ENCODE assay signal across 8 mouse cellular contexts in genomic region chr9:111118891-111119441, GRCm38 (mm10). TPM values are rescaled to one million over a fixed set of nuclear protein-coding genes. Genes with fewer than 3 reads are reported as not detected.
DNase-seq lines count a peak whose midpoint lies in the region; ATAC-seq and TF ChIP-seq lines count a peak whose summit lies in the region.

No protein-coding gene starts in this region.

- no peak for ATAC-seq in embryonic facial prominence, embryonic 11.5 days (replicated peaks; ENCODE audit: insufficient number of reproducible peaks, low FRiP score, low TSS enrichment, low read depth)
- ATAC-seq in heart, postnatal 0 days (ENCODE audit: insufficient read depth, low read depth), result peak; percentile 10; the same call in 1 of the 2 replicates
- ATAC-seq in limb, embryonic 11.5 days (ENCODE audit: insufficient number of reproducible peaks, low FRiP score, low TSS enrichment, low read depth), result no peak
- no peak for ATAC-seq in midbrain, embryonic 13.5 days

- H3K27me3 ChIP-seq in embryonic facial prominence, embryonic 11.5 days (ENCODE audit: control insufficient read depth, insufficient read depth, low read length), result no peaks in the 10 kb centered on the region
- H3K27me3 ChIP-seq in heart, postnatal 0 days (ENCODE audit: control insufficient read depth, insufficient read depth, low read length), result no peaks in the 10 kb centered on the region
- no peaks in the 10 kb centered on the region for H3K27me3 ChIP-seq in limb, embryonic 11.5 days (ENCODE audit: control insufficient read depth, insufficient read depth, low read length)
- H3K27me3 ChIP-seq in midbrain, embryonic 13.5 days, result no peaks in the 10 kb centered on the region

- H3K4me1 ChIP-seq in embryonic facial prominence, embryonic 11.5 days (ENCODE audit: control insufficient read depth, insufficient read depth, low read length), result no peaks in the 10 kb centered on the region
- peaks cover 50% of the 10 kb centered on the region for H3K4me1 ChIP-seq in heart, postnatal 0 days (ENCODE audit: control insufficient read depth, insufficient read depth)
- H3K4me1 ChIP-seq in limb, embryonic 11.5 days (ENCODE audit: control insufficient read depth, insufficient read depth, low read length), result no peaks in the 10 kb centered on the region
- H3K4me1 ChIP-seq in midbrain, embryonic 13.5 days (replicated peaks), result peaks cover 25% of the 10 kb centered on the region

- no peak for TF ChIP-seq CTCF in heart, postnatal 0 days (IDR thresholded peaks at IDR 0.05; ENCODE audit: low read depth)

- peak overlapping the region; percentile 94 for H3K4me3 ChIP-seq in embryonic facial prominence, embryonic 11.5 days (ENCODE audit: low read depth, low read length)
- peak overlapping the region; percentile 80 for H3K4me3 ChIP-seq in heart, postnatal 0 days (ENCODE audit: low read depth, low read length)
- peak overlapping the region; percentile 94 for H3K4me3 ChIP-seq in limb, embryonic 11.5 days (ENCODE audit: low read depth, low read length)
- peak overlapping the region; percentile 90 for H3K4me3 ChIP-seq in midbrain, embryonic 13.5 days (replicated peaks)

- peak; percentile 5 to 20 for DNase-seq in right cerebral cortex, adult 2 months (ENCODE audit: low spot score in 2 of 2)
- DNase-seq in right cerebral cortex, postnatal 4 days, result no peak
- peak; percentile 57 for DNase-seq in embryonic facial prominence, embryonic 11.5 days (ENCODE audit: low spot score)
- DNase-seq in heart, postnatal 0 days (ENCODE audit: low spot score), result peak; percentile 68
- no peak for DNase-seq in limb, embryonic 11.5 days (ENCODE audit: low spot score)
- DNase-seq in layer of hippocampus, adult 9-11 months, result no peak
- no peak for DNase-seq in right cerebral cortex, postnatal 10 days (ENCODE audit: low spot score in 2 of 2)

- H3K9ac ChIP-seq in embryonic facial prominence, embryonic 11.5 days (replicated peaks; ENCODE audit: low read length), result peak overlapping the region; percentile 86
- peak overlapping the region; percentile 92 for H3K9ac ChIP-seq in heart, postnatal 0 days (replicated peaks; ENCODE audit: low read depth, low read length)
- peak overlapping the region; percentile 82 for H3K9ac ChIP-seq in limb, embryonic 11.5 days (ENCODE audit: low read length)
- peak overlapping the region; percentile 87 for H3K9ac ChIP-seq in midbrain, embryonic 13.5 days (replicated peaks)

- H3K9me3 ChIP-seq in embryonic facial prominence, embryonic 11.5 days (replicated peaks; ENCODE audit: control insufficient read depth, low read length), result no peaks in the 10 kb centered on the region
- H3K9me3 ChIP-seq in heart, postnatal 0 days (replicated peaks; ENCODE audit: control insufficient read depth, low read length), result no peaks in the 10 kb centered on the region
- no peaks in the 10 kb centered on the region for H3K9me3 ChIP-seq in limb, embryonic 11.5 days (ENCODE audit: control insufficient read depth, low read length)
- no peaks in the 10 kb centered on the region for H3K9me3 ChIP-seq in midbrain, embryonic 13.5 days

- no peak overlapping the region for H3K27ac ChIP-seq in embryonic facial prominence, embryonic 11.5 days (replicated peaks; ENCODE audit: low read depth, low read length)
- peak overlapping the region; percentile 95 for H3K27ac ChIP-seq in heart, postnatal 0 days (ENCODE audit: low read depth)
- H3K27ac ChIP-seq in limb, embryonic 11.5 days (replicated peaks; ENCODE audit: low read depth, low read length), result no peak overlapping the region
- no peak overlapping the region; the same call in 1 of the 2 replicates for H3K27ac ChIP-seq in midbrain, embryonic 13.5 days

- WGBS in embryonic facial prominence, embryonic 11.5 days, result 13% methylated on average over 17 of the region's 17 CpGs
- WGBS in heart, postnatal 0 days, result 1% methylated on average over 17 of the region's 17 CpGs
- 16% methylated on average over 17 of the region's 17 CpGs for WGBS in limb, embryonic 11.5 days
- WGBS in midbrain, embryonic 13.5 days, result 19% methylated on average over 17 of the region's 17 CpGs

- H3K36me3 ChIP-seq in embryonic facial prominence, embryonic 11.5 days (replicated peaks; ENCODE audit: control insufficient read depth, insufficient read depth, low read depth, low read length), result no peaks in the 10 kb centered on the region
- no peaks in the 10 kb centered on the region for H3K36me3 ChIP-seq in heart, postnatal 0 days (replicated peaks; ENCODE audit: control insufficient read depth, insufficient read depth, low read length)
- H3K36me3 ChIP-seq in limb, embryonic 11.5 days (ENCODE audit: control insufficient read depth, insufficient read depth, low read length), result no peaks in the 10 kb centered on the region
- H3K36me3 ChIP-seq in midbrain, embryonic 13.5 days, result no peaks in the 10 kb centered on the region

- no peak for TF ChIP-seq EP300 in heart, postnatal 0 days (IDR thresholded peaks at IDR 0.05; ENCODE audit: low read depth)

- H3K4me2 ChIP-seq in embryonic facial prominence, embryonic 11.5 days (ENCODE audit: low read depth, low read length), result peak overlapping the region; percentile 85
- peak overlapping the region; percentile 89 for H3K4me2 ChIP-seq in heart, postnatal 0 days (ENCODE audit: low read depth, low read length)
- H3K4me2 ChIP-seq in limb, embryonic 11.5 days (ENCODE audit: low read depth, severe bottlenecking), result peak overlapping the region; percentile 76
- peak overlapping the region; percentile 76 for H3K4me2 ChIP-seq in midbrain, embryonic 13.5 days (replicated peaks)

RNA-seq across cellular contexts. Expression of gene Lrrfip2, which starts 1.6 kb away (rescaled TPM):
- polyA plus RNA-seq in embryonic facial prominence, embryonic 11.5 days (2014; fragmentation: Nextera tagmentation; extraction: Ambion mirVana), result 48.4 and 49.2 TPM in 2 replicates
- 82.4 and 86.6 TPM in 2 replicates for total RNA-seq in heart, postnatal 0 days (2014; rRNA removed; ENCODE audit: low replicate concordance)
- polyA plus RNA-seq in heart, postnatal 0 days (2015; fragmentation: Nextera tagmentation; extraction: Ambion mirVana), result 62.6 and 73.9 TPM in 2 replicates
- 43.9 and 45.5 TPM in 2 replicates for polyA plus RNA-seq in limb, embryonic 11.5 days (2014; fragmentation: Nextera tagmentation; extraction: Ambion mirVana)
- 44.8 and 47.6 TPM in 2 replicates for polyA plus RNA-seq in midbrain, embryonic 13.5 days (2015; fragmentation: Nextera tagmentation; extraction: Ambion mirVana)

Comparison
In these comparisons a context has a peak if more than half of its experiments do, and no peak if none do; other contexts are left out.
1. DNase-seq: peak in right cerebral cortex, adult 2 months (2 of 2), embryonic facial prominence, embryonic 11.5 days (single experiment) and heart, postnatal 0 days (single experiment); none in right cerebral cortex, postnatal 4 days (single experiment), limb, embryonic 11.5 days (single experiment), layer of hippocampus, adult 9-11 months (single experiment) and right cerebral cortex, postnatal 10 days (0 of 2).
2. Peak in every context shown above with its lines, with median percentiles within 50 percentile points of each other: H3K4me2 ChIP-seq, H3K4me3 ChIP-seq and H3K9ac ChIP-seq.